Mouse (Mus musculus) lung, adult 2 months (tissue): ENCODE data around the gene Slfn5. TPM values are rescaled to one million over a fixed set of nuclear protein-coding genes. Genes with fewer than 3 reads are reported as not detected.
A peak's percentile ranks its signal among the peaks of the same experiment; 100 is the strongest.

Experiments
- DNase-seq: peaks from one replicate; pipeline ENCODE4 v3.0.0; 2022
- H3K4me1 ChIP-seq: fragments of 200-500 bp; 2 replicates; pipeline ENCODE4 v1.6.1; 2011; ENCODE audit warnings: low read length; ENCODE audit not compliant: control insufficient read depth, insufficient read depth
- H3K4me3 ChIP-seq: fragments of 200-500 bp; replicated peaks from 2 replicates; pipeline ENCODE3; 2011; ENCODE audit warnings: low read depth, mild to moderate bottlenecking, control low read depth, low read length; ENCODE audit errors: extremely low read depth
- CTCF ChIP-seq: fragments of 200-500 bp; IDR thresholded peaks from 2 replicates; pipeline ENCODE4 v1.5.1; 2011; ENCODE audit warnings: mild to moderate bottlenecking, low read length, control low read depth; ENCODE audit not compliant: insufficient read depth
- POLR2A ChIP-seq: fragments of 200-500 bp; IDR thresholded peaks from 2 replicates; pipeline ENCODE4 v1.6.1; 2011; ENCODE audit warnings: low read depth, mild to moderate bottlenecking, control low read depth, low read length, borderline replicate concordance; ENCODE audit errors: extremely low read depth
- WGBS: fragments of 180-500 bp; shearing (Covaris S2); methylation state at CpG from one replicate; pipeline ENCODE4 v1.1.7; 2018; 5-methylcytosine and 5-hydroxymethylcytosine counted together
- polyA plus RNA-seq: library from polyadenylated mRNA; depleted of rRNA; stranded (reverse); fragments of >200 nt; gene quantifications from 2 replicates; pipeline ENCODE4 v1.2.3, GENCODE M21; 2012; rRNA removed

Gene Slfn5
- polyA plus RNA-seq = 14.3 and 25.1 TPM in 2 replicates

DNA sequence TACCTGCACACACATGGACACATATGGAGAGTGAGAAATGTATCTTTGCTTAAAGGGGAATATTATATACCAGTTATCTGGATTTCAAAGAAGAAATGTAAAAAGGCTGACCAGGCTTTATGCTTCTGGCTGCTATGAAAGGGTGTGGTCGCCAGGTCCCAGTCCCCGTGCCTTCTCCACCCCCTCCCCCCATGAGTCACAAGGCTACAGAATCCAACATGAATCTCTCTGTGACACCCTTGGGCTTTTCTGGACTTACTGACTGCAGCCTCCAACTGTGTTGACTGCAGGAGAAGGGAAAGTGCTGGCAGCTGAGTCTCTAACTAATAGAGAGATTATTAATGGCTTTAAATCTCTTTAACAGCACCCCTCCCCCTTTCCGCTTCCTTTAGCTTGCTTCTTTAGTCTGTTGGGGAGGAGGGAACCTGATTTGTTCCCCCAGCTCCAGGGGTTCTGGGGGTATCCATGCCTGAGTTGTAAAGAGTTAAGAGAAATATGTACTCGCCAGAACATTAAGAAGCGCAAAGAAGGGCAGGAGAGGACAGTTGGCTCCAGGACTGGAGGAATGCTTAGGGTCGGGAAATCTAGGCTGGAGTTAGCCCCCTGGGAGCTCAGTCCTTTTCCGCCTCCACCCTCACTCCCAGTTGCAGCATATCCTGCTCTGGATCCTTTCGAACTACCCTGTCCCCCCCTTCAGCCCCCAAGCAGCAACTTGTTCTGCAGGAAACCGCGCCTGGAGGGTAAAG, at the start of gene Slfn5:
Gene Slfn5 (plus strand): TSS at position 614 of the 746 bp plus-strand sequence.
- no peak for TF ChIP-seq CTCF
- peak; percentile 29; the same call in 1 of the 2 replicates for TF ChIP-seq POLR2A
- no peak for DNase-seq
- 13% methylated on average over 10 of the region's 10 CpGs for WGBS
- Histone ChIP-seq H3K4me1 (peaks cover 7% of the 10 kb centered on the region), H3K4me3 (peak within 1 kb of the TSS; percentile 91)

GRCm38 (mm10) chr11:82901606-82902310, 49.4 kb upstream of the Slfn5 start:
- TF ChIP-seq POLR2A (no peak), CTCF (no peak)
- no peak for DNase-seq
- WGBS = 93% methylated on average over 20 of the region's 20 CpGs
- Histone ChIP-seq H3K4me1 (no peaks in the 10 kb centered on the region), H3K4me3 (no peak overlapping the region)

- Histone ChIP-seq H3K4me3 (no peak overlapping the region), H3K4me1 (peaks cover 4% of the 10 kb centered on the region)
- no peak for TF ChIP-seq CTCF
- no peak for TF ChIP-seq POLR2A
- no peak for DNase-seq
- WGBS = 56% methylated on average over 8 of the region's 8 CpGs
Observed at GRCm38 (mm10) chr11:82904952-82905351, 46.2 kb upstream of the Slfn5 start.

- 90% methylated on average over 5 of the region's 5 CpGs for WGBS
- TF ChIP-seq POLR2A = no peak
- no peak for TF ChIP-seq CTCF
- DNase-seq = no peak
- H3K4me3 ChIP-seq = no peak overlapping the region
- H3K4me1 ChIP-seq = peaks cover 4% of the 10 kb centered on the region
Observed at GRCm38 (mm10) chr11:82905816-82906215, 45.3 kb upstream of the Slfn5 start.

DNA sequence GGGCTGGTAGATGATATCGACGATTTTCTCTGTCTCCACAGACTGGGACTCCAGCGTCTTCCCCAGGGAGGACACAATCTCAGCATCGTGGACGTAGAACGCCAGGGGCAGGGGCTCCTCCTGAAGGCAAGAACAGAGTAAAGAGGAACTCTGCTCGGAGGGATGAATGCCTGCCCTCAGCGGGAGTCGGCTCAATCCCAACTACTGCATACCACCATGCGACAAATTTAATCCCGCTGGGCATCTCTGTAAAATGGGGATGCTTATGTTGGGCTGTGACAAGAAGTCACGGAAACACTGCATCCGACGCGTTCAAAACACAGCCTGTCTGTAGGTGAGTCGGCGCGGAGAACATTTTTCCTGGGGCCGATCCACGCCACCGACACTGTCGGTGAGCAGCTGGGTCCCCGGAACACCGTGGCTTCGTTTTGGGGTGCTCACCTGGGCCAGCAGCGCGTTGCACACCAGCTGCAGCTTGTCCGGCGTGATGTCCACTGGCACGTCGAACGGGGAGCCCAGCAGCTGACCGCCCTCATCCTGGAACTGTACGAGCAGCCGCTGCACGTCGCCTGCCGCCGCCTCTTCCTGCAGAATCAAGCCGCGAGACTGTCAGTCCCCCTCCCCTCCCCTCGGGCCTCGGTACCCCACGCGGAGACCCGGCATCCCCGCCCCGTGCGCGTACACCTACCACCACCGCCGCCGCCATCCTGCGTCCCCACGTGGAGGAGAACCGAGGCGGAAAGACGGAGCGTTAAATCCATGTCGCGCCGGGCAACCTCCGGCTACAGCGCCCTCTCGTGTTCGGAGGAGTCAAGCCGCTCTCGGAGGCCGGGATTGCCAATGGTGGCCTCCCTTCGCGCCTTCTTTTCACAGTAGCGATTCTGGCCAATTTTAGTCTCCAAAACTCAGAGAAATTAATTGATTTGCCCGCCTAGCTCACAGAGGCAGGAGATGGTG, 43.2 kb upstream of the Slfn5 start, which contains the start of gene Nle1:
Gene Nle1 (minus strand): TSS at position 761 of the 957 bp plus-strand sequence.
- TF ChIP-seq CTCF = peak; percentile 69
- peak; percentile 40; the same call in 1 of the 2 replicates for TF ChIP-seq POLR2A
- 1% methylated on average over 73 of the region's 73 CpGs for WGBS
- DNase-seq = peak; percentile 92
- Histone ChIP-seq H3K4me1 (peaks cover 4% of the 10 kb centered on the region), H3K4me3 (peak within 1 kb of the TSS; percentile 80)

- no peak for DNase-seq
- no peak overlapping the region for H3K4me3 ChIP-seq
- H3K4me1 ChIP-seq = peaks cover 4% of the 10 kb centered on the region
- 69% methylated on average over 10 of the region's 10 CpGs for WGBS
- no peak for TF ChIP-seq CTCF
- TF ChIP-seq POLR2A = no peak
Observed at GRCm38 (mm10) chr11:82908608-82908989, 42.5 kb upstream of the Slfn5 start.

- Histone ChIP-seq H3K4me3 (no peak within 1 kb of the TSS), H3K4me1 (peaks cover 4% of the 10 kb centered on the region)
- no peak for TF ChIP-seq CTCF
- no peak for TF ChIP-seq POLR2A
- DNase-seq = no peak
- 80% methylated on average over 4 of the region's 4 CpGs for WGBS
Observed at GRCm38 (mm10) chr11:82910250-82910649, 40.9 kb upstream of the Slfn5 start, which contains the start of gene Unc45b. TSS of gene Unc45b (plus strand) at chr11:82910550.

DNA sequence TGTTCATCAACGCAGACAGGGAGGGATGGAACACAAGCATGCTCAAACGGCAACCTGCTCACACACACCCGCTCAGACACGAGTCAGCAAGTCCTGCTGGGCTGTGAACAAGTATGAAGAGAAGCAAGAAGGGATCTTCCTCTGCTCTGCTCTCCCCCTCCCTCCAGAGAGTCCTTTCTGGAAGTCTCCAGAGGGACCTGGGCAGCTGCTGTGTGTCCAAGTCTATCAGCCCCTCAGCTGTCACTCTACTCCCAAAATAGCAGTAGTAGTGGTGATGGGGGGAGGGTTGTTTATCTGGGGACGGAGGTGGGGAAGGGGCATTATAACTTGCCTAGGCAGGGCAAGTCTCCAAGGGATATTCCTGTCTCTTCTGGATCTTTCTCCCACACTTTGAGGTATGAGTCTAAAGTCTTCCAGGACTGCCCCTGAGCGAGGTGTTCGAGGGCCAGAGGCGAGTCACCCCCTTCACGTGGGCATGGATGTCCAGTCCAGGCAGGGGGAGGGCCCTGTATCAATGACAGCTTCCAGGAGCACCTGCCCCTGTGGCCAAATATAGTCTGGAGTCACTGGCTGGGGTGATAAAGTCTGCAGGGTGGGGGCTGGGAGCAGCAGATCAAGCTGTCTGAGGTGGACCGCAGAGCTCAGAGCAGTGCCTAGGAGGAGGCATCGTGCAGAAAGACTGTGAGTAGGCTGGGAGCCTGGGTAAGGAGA, 40.3 kb upstream of the Slfn5 start:
- H3K4me3 ChIP-seq = no peak overlapping the region
- H3K4me1 ChIP-seq = peaks cover 4% of the 10 kb centered on the region
- DNase-seq = no peak
- WGBS = 68% methylated on average over 11 of the region's 11 CpGs
- no peak for TF ChIP-seq CTCF
- TF ChIP-seq POLR2A = no peak
